Mouse (Mus musculus): ENCODE results near the gene Ak9. TPM values are rescaled to one million over a fixed set of nuclear protein-coding genes. Genes with fewer than 3 reads are reported as not detected.

The Ak9 gene
- polyA plus RNA-seq, 1 experiment, result not detected

- Histone ChIP-seq H3K4me2 (ENCODE audit: low read depth) (no peak overlapping the region), H3K36me3 (ENCODE audit: control insufficient read depth, insufficient read depth) (no peaks in the 10 kb centered on the region), H3K27me3 (ENCODE audit: control insufficient read depth, insufficient read depth, insufficient read length) (peaks cover 37% of the 10 kb centered on the region), H3K4me3 (no peak overlapping the region), H3K79me2 (ENCODE audit: control insufficient read depth, insufficient read depth) (no peaks in the 10 kb centered on the region), H3ac (ENCODE audit: control insufficient read depth, insufficient read length) (no peak overlapping the region)
- TF ChIP-seq TCF3 (IDR thresholded peaks at IDR 0.05; ENCODE audit: insufficient read length, low read depth) (no peak), POLR2AphosphoS2 (IDR thresholded peaks at IDR 0.05; ENCODE audit: insufficient read length, low read depth) (no peak), CEBPB (IDR thresholded peaks at IDR 0.05; ENCODE audit: insufficient read depth, poor library complexity, severe bottlenecking) (no peak), MYOG (IDR thresholded peaks at IDR 0.05; ENCODE audit: control insufficient read depth in 1 of 3, insufficient read depth in 1 of 3, insufficient read length in 2 of 3, low read depth in 2 of 3) (no peak), MYOD1 (IDR thresholded peaks at IDR 0.05; ENCODE audit: control insufficient read depth in 1 of 3, insufficient read length in 2 of 3, low read depth in 2 of 3) (no peak), USF1 (IDR thresholded peaks at IDR 0.05; ENCODE audit: low read depth) (no peak), MAX (IDR thresholded peaks at IDR 0.05; ENCODE audit: low read depth) (no peak), REST (IDR thresholded peaks at IDR 0.05; ENCODE audit: insufficient read depth, insufficient read length) (no peak), TCF12 (IDR thresholded peaks at IDR 0.05; ENCODE audit: insufficient read depth, poor library complexity, severe bottlenecking) (no peak), POLR2A (IDR thresholded peaks at IDR 0.05; ENCODE audit: insufficient read length, low read depth) (no peak), E2F4 (IDR thresholded peaks at IDR 0.05; ENCODE audit: insufficient read depth) (no peak)
These were observed 61.3 kb downstream of the Ak9 start for GRCm38 (mm10) chr10:41365086-41365485.

- no peak overlapping the region for H3K4me2 ChIP-seq (ENCODE audit: low read depth)
- TF ChIP-seq E2F4 (IDR thresholded peaks at IDR 0.05; ENCODE audit: insufficient read depth), result no peak
- no peak for TF ChIP-seq POLR2A (IDR thresholded peaks at IDR 0.05; ENCODE audit: insufficient read length, low read depth)
- no peak for TF ChIP-seq TCF12 (IDR thresholded peaks at IDR 0.05; ENCODE audit: insufficient read depth, poor library complexity, severe bottlenecking)
- TF ChIP-seq TCF3 (IDR thresholded peaks at IDR 0.05; ENCODE audit: insufficient read length, low read depth), result no peak
- no peak for TF ChIP-seq MAX (IDR thresholded peaks at IDR 0.05; ENCODE audit: low read depth)
- no peak for TF ChIP-seq POLR2AphosphoS2 (IDR thresholded peaks at IDR 0.05; ENCODE audit: insufficient read length, low read depth)
- no peak for TF ChIP-seq CEBPB (IDR thresholded peaks at IDR 0.05; ENCODE audit: insufficient read depth, poor library complexity, severe bottlenecking)
- TF ChIP-seq USF1 (IDR thresholded peaks at IDR 0.05; ENCODE audit: low read depth), result no peak
- TF ChIP-seq SRF (IDR thresholded peaks at IDR 0.05; ENCODE audit: control insufficient read depth, insufficient read length, low read depth), result no peak
- TF ChIP-seq REST (IDR thresholded peaks at IDR 0.05; ENCODE audit: insufficient read depth, insufficient read length), result no peak
- TF ChIP-seq MYOG (IDR thresholded peaks at IDR 0.05; ENCODE audit: control insufficient read depth in 1 of 3, insufficient read depth in 1 of 3, insufficient read length in 2 of 3, low read depth in 2 of 3), result no peak
- no peak for TF ChIP-seq MYOD1 (IDR thresholded peaks at IDR 0.05; ENCODE audit: control insufficient read depth in 1 of 3, insufficient read length in 2 of 3, low read depth in 2 of 3)
- no peak overlapping the region for H3K4me3 ChIP-seq
- H3K27me3 ChIP-seq (ENCODE audit: control insufficient read depth, insufficient read depth, insufficient read length), result peaks cover 4% of the 10 kb centered on the region
- no peaks in the 10 kb centered on the region for H3K36me3 ChIP-seq (ENCODE audit: control insufficient read depth, insufficient read depth)
- no peak overlapping the region for H3ac ChIP-seq (ENCODE audit: control insufficient read depth, insufficient read length)
- no peaks in the 10 kb centered on the region for H3K79me2 ChIP-seq (ENCODE audit: control insufficient read depth, insufficient read depth)
These were observed 76.7 kb downstream of the Ak9 start for GRCm38 (mm10) chr10:41380466-41380865.

DNA sequence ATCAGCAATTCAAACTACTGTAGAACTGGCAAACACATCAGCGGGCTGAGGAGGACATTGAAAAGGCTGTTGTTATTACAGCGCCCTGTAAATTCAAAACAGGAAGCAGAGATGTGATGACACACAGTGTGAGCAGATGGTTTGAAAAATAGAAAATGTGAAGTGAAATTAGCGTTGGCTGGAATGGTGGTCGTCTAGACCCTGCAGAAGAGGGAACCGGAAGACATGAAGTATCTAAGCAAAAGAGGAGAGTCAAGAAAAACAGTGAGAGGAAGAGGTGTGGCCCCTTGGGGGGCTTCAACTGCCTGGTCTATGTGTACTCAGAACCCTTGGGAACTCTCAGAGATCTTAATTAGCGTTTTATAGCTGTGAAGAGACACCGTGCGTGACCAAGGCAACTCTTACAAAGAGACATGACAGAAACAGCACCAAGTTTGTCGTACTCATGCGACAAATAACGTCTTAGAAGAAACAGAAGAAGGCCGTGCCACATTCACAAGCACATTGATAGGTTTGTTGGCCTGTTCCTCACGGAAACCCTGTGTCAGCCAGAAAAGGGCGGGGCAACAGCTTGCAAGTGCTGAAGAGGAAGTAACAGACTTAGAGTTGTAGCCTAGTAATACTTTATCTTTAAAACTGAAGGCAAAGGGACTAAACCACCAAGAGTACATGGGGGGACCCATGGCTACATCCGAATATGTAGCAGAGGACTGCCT, 81.9 kb downstream of the Ak9 start:
- H3K36me3 ChIP-seq (ENCODE audit: control insufficient read depth, insufficient read depth), result no peaks in the 10 kb centered on the region
- H3K4me3 ChIP-seq, result no peak overlapping the region
- no peak overlapping the region for H3K4me2 ChIP-seq (ENCODE audit: low read depth)
- H3K79me2 ChIP-seq (ENCODE audit: control insufficient read depth, insufficient read depth), result no peaks in the 10 kb centered on the region
- peaks cover 4% of the 10 kb centered on the region for H3K27me3 ChIP-seq (ENCODE audit: control insufficient read depth, insufficient read depth, insufficient read length)
- no peak overlapping the region for H3ac ChIP-seq (ENCODE audit: control insufficient read depth, insufficient read length)
- TF ChIP-seq E2F4 (IDR thresholded peaks at IDR 0.05; ENCODE audit: insufficient read depth), result no peak
- TF ChIP-seq CEBPB (IDR thresholded peaks at IDR 0.05; ENCODE audit: insufficient read depth, poor library complexity, severe bottlenecking), result no peak
- TF ChIP-seq SRF (IDR thresholded peaks at IDR 0.05; ENCODE audit: control insufficient read depth, insufficient read length, low read depth), result no peak
- TF ChIP-seq POLR2AphosphoS2 (IDR thresholded peaks at IDR 0.05; ENCODE audit: insufficient read length, low read depth), result no peak
- TF ChIP-seq MAX (IDR thresholded peaks at IDR 0.05; ENCODE audit: low read depth), result no peak

- no peak overlapping the region for H3K4me3 ChIP-seq
- TF ChIP-seq POLR2A (IDR thresholded peaks at IDR 0.05; ENCODE audit: insufficient read length, low read depth) (no peak), MYOG (IDR thresholded peaks at IDR 0.05; ENCODE audit: control insufficient read depth in 1 of 3, insufficient read depth in 1 of 3, insufficient read length in 2 of 3, low read depth in 2 of 3) (no peak), E2F4 (IDR thresholded peaks at IDR 0.05; ENCODE audit: insufficient read depth) (no peak), CEBPB (IDR thresholded peaks at IDR 0.05; ENCODE audit: insufficient read depth, poor library complexity, severe bottlenecking) (no peak), USF1 (IDR thresholded peaks at IDR 0.05; ENCODE audit: low read depth) (no peak), TCF3 (IDR thresholded peaks at IDR 0.05; ENCODE audit: insufficient read length, low read depth) (no peak), REST (IDR thresholded peaks at IDR 0.05; ENCODE audit: insufficient read depth, insufficient read length) (no peak), POLR2AphosphoS2 (IDR thresholded peaks at IDR 0.05; ENCODE audit: insufficient read length, low read depth) (no peak), SRF (IDR thresholded peaks at IDR 0.05; ENCODE audit: control insufficient read depth, insufficient read length, low read depth) (no peak), MYOD1 (IDR thresholded peaks at IDR 0.05; ENCODE audit: control insufficient read depth in 1 of 3, insufficient read length in 2 of 3, low read depth in 2 of 3) (no peak), MAX (IDR thresholded peaks at IDR 0.05; ENCODE audit: low read depth) (no peak), TCF12 (IDR thresholded peaks at IDR 0.05; ENCODE audit: insufficient read depth, poor library complexity, severe bottlenecking) (no peak)
- no peak overlapping the region for H3ac ChIP-seq (ENCODE audit: control insufficient read depth, insufficient read length)
- H3K4me2 ChIP-seq (ENCODE audit: low read depth), result no peak overlapping the region
- no peaks in the 10 kb centered on the region for H3K79me2 ChIP-seq (ENCODE audit: control insufficient read depth, insufficient read depth)
- H3K27me3 ChIP-seq (ENCODE audit: control insufficient read depth, insufficient read depth, insufficient read length), result no peaks in the 10 kb centered on the region
- H3K36me3 ChIP-seq (ENCODE audit: control insufficient read depth, insufficient read depth), result no peaks in the 10 kb centered on the region
These were observed 89.8 kb downstream of the Ak9 start for GRCm38 (mm10) chr10:41393555-41393954.
